Mouse (Mus musculus): ENCODE measurements at regions not wholly inside any gene's neighbourhood (a gene's known extent, or its start where the extent isn't known, plus 50 kb on each side); places are given as distances from the start of the nearest gene placed in this dataset.

GRCm38 (mm10) chr2:75425384-75425783 lies 233.7 kb upstream of the Hnrnpa3 start:
- Histone ChIP-seq H3K27ac (replicated peaks) (no peak overlapping the region; the same call in 1 of the 2 replicates), H3K4me3 (no peak overlapping the region), H3K9me3 (replicated peaks) (no peaks in the 10 kb centered on the region), H3K27me3 (ENCODE audit: low read depth, poor library complexity, severe bottlenecking) (no peaks in the 10 kb centered on the region), H3K36me3 (no peaks in the 10 kb centered on the region), H3K4me1 (peaks cover 33% of the 10 kb centered on the region)
- 60% methylated on average over 7 of the region's 7 CpGs for WGBS
- no peak for DNase-seq (ENCODE audit: low spot score)

DNA sequence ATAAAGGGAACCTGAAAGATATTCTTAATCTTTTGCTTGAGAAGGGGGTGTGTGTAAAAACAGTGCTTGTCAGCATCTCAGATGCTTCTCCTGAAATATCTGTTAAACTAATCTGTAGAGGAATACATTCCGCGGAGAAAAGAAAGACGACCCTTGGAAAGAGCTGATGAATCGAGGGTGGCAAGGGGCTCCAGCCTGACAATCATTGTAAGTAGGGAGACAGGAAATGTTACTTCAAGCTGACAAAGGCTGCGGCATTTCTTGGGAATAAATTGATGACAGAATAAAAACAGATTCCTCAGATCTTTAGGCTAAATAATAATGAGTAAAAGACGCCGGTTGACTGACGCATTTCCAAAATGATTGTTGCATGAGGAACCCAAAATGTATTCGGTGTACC lies 233.3 kb upstream of the Hnrnpa3 start:
- Histone ChIP-seq H3K9me3 (replicated peaks) (no peaks in the 10 kb centered on the region), H3K4me1 (peaks cover 31% of the 10 kb centered on the region), H3K36me3 (no peaks in the 10 kb centered on the region), H3K27me3 (ENCODE audit: low read depth, poor library complexity, severe bottlenecking) (no peaks in the 10 kb centered on the region), H3K4me3 (no peak overlapping the region), H3K27ac (replicated peaks) (no peak overlapping the region; the same call in 1 of the 2 replicates)
- 77% methylated on average over 9 of the region's 9 CpGs for WGBS
- no peak for DNase-seq (ENCODE audit: low spot score)

- no peaks in the 10 kb centered on the region for H3K9me3 ChIP-seq (replicated peaks)
- H3K4me3 ChIP-seq, result no peak overlapping the region
- WGBS, result 95% methylated on average over 4 of the region's 4 CpGs
- no peak overlapping the region for H3K27ac ChIP-seq (replicated peaks)
- no peak for DNase-seq (ENCODE audit: low spot score)
- H3K27me3 ChIP-seq (ENCODE audit: low read depth, poor library complexity, severe bottlenecking), result no peaks in the 10 kb centered on the region
- H3K36me3 ChIP-seq, result no peaks in the 10 kb centered on the region
- peaks cover 28% of the 10 kb centered on the region for H3K4me1 ChIP-seq
Observed at GRCm38 (mm10) chr2:75427936-75428458, 231.1 kb upstream of the Hnrnpa3 start.

GRCm38 (mm10) chr2:75430161-75430940 lies 228.7 kb upstream of the Hnrnpa3 start:
- 88% methylated on average over 4 of the region's 4 CpGs for WGBS
- no peak for DNase-seq (ENCODE audit: low spot score)
- Histone ChIP-seq H3K36me3 (no peaks in the 10 kb centered on the region), H3K9me3 (replicated peaks) (no peaks in the 10 kb centered on the region), H3K4me3 (no peak overlapping the region), H3K4me1 (peaks cover 6% of the 10 kb centered on the region), H3K27ac (replicated peaks) (no peak overlapping the region), H3K27me3 (ENCODE audit: low read depth, poor library complexity, severe bottlenecking) (no peaks in the 10 kb centered on the region)

GRCm38 (mm10) chr2:75431981-75432380 lies 227.1 kb upstream of the Hnrnpa3 start:
- WGBS, result 87% methylated on average over 6 of the region's 6 CpGs
- no peak overlapping the region for H3K27ac ChIP-seq (replicated peaks)
- no peaks in the 10 kb centered on the region for H3K27me3 ChIP-seq (ENCODE audit: low read depth, poor library complexity, severe bottlenecking)
- no peaks in the 10 kb centered on the region for H3K36me3 ChIP-seq
- H3K4me1 ChIP-seq, result no peaks in the 10 kb centered on the region
- H3K9me3 ChIP-seq (replicated peaks), result no peaks in the 10 kb centered on the region
- no peak for DNase-seq (ENCODE audit: low spot score)
- no peak overlapping the region for H3K4me3 ChIP-seq

DNA sequence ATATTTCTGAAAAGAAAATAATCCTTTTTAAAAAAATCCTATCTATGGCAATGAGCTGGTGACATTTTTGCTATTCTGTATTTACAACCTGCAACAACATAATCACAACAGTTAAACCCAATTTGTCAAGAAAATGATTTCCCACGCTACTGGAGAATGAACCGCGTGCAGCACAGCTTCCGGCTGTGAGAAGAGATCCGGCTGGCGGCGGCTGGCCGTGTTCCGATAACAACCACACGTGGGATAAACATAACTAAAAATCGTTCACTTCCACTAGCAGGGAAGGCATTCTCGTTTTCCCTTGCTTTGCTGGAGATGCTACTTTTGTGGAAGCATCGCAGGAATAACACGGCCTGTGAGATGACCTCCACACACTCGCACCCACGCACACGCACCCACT lies 224.5 kb upstream of the Hnrnpa3 start:
- no peaks in the 10 kb centered on the region for H3K36me3 ChIP-seq
- WGBS, result 92% methylated on average over 17 of the region's 17 CpGs
- H3K27me3 ChIP-seq (ENCODE audit: low read depth, poor library complexity, severe bottlenecking), result no peaks in the 10 kb centered on the region
- no peaks in the 10 kb centered on the region for H3K9me3 ChIP-seq (replicated peaks)
- H3K27ac ChIP-seq (replicated peaks), result no peak overlapping the region
- H3K4me3 ChIP-seq, result no peak overlapping the region
- DNase-seq (ENCODE audit: low spot score), result no peak
- no peaks in the 10 kb centered on the region for H3K4me1 ChIP-seq

DNA sequence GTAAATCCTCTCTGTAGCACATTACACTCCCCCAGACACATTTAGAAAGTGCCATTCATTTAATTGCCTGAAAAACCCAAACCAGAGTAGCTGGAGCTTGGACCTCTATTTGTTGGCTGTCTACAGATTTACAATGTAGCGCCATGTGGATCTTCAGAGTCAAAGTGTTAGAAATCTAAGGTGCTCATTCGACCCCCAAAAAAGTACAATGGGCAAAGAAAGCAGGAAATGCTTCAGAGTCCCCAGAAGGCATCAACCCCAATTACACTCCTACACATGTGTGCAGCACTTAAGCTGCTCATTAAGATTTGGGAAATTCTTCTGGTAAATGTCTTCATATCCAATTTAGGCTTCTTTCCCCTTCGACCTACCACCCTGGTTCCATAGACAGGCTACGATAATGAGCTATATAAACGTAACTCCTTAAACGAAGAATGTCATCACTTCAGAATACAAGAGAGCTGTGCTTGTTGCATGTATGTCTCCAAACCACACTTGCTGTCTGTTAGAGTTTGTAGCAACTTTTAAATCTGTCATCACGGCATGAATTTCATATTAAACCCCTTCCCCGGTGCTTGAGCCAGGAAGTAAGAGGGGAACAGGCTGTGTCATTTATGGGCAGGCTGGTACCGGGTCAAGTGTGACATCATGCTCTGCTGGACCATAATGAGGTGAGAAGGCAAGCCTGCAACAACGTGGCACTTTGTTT lies 219.4 kb upstream of the Hnrnpa3 start:
- no peaks in the 10 kb centered on the region for H3K4me1 ChIP-seq
- H3K36me3 ChIP-seq, result no peaks in the 10 kb centered on the region
- WGBS, result 89% methylated on average over 10 of the region's 10 CpGs
- no peaks in the 10 kb centered on the region for H3K9me3 ChIP-seq (replicated peaks)
- H3K4me3 ChIP-seq, result no peak overlapping the region
- H3K27ac ChIP-seq (replicated peaks), result no peak overlapping the region
- no peaks in the 10 kb centered on the region for H3K27me3 ChIP-seq (ENCODE audit: low read depth, poor library complexity, severe bottlenecking)
- no peak for DNase-seq (ENCODE audit: low spot score)

DNA sequence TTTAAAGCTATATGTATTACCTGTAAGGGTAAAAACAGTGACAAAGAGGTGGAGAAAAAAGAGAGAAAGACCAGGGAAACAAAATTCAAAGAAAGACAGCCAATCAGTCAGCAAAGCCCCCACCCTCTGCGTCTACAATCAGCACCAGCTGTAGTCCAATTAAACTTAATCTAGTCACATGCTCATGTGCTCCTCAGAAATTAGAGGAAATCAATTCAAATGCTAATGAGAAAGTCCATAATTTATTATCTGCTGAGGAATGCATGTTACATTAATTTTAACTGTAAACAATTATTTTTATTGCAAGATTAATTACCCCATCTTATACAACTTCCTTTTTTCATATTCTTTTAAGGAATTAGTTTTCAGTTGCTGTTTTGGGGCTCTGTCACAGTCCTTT lies 216.4 kb upstream of the Hnrnpa3 start:
- no peak for DNase-seq (ENCODE audit: low spot score)
- no peaks in the 10 kb centered on the region for H3K36me3 ChIP-seq
- no peaks in the 10 kb centered on the region for H3K9me3 ChIP-seq (replicated peaks)
- H3K27ac ChIP-seq (replicated peaks), result no peak overlapping the region
- no peaks in the 10 kb centered on the region for H3K27me3 ChIP-seq (ENCODE audit: low read depth, poor library complexity, severe bottlenecking)
- no peak overlapping the region for H3K4me3 ChIP-seq
- H3K4me1 ChIP-seq, result no peaks in the 10 kb centered on the region
- 94% methylated on average over 1 of the region's 1 CpGs for WGBS

- Histone ChIP-seq H3K4me3 (no peak overlapping the region), H3K36me3 (no peaks in the 10 kb centered on the region)
- DNase-seq (ENCODE audit: low spot score), result no peak
Observed at GRCm38 (mm10) chr2:75445189-75445588, 213.9 kb upstream of the Hnrnpa3 start.

GRCm38 (mm10) chr2:75446996-75447715 lies 211.9 kb upstream of the Hnrnpa3 start:
- Histone ChIP-seq H3K4me3 (no peak overlapping the region), H3K27ac (replicated peaks) (no peak overlapping the region), H3K36me3 (no peaks in the 10 kb centered on the region), H3K9me3 (replicated peaks) (no peaks in the 10 kb centered on the region), H3K4me1 (no peaks in the 10 kb centered on the region), H3K27me3 (ENCODE audit: low read depth, poor library complexity, severe bottlenecking) (no peaks in the 10 kb centered on the region)
- WGBS, result 81% methylated on average over 7 of the region's 7 CpGs
- DNase-seq (ENCODE audit: low spot score), result no peak

More at GRCm38 (mm10) chr2:75445189-75445588, 213.9 kb upstream of the Hnrnpa3 start:
- no peaks in the 10 kb centered on the region for H3K9me3 ChIP-seq (replicated peaks)
- no peaks in the 10 kb centered on the region for H3K27me3 ChIP-seq (ENCODE audit: low read depth, poor library complexity, severe bottlenecking)
- no peaks in the 10 kb centered on the region for H3K4me1 ChIP-seq
- H3K27ac ChIP-seq (replicated peaks), result no peak overlapping the region

DNA sequence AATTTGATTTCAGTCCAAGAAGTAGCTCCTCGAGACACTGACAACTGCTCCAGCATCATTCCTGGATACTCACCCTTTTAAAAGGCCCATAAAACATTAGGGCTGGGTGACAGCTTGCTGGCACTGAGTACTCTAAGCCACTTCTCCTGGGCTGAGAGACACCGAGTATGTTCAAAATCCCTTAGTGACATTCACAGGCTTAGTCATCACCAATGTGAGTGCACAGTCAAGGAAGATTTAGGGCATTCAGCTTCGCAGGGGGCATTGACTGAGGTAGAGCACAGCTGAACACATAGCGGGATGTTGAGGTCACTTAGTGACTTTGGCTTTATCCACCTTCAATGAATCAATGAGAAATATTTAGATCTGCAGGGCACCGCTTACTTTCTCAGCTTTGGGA lies 210.8 kb upstream of the Hnrnpa3 start:
- H3K4me3 ChIP-seq, result no peak overlapping the region
- H3K36me3 ChIP-seq, result no peaks in the 10 kb centered on the region
- H3K9me3 ChIP-seq (replicated peaks), result no peaks in the 10 kb centered on the region
- no peak for DNase-seq (ENCODE audit: low spot score)
- no peaks in the 10 kb centered on the region for H3K4me1 ChIP-seq
- H3K27me3 ChIP-seq (ENCODE audit: low read depth, poor library complexity, severe bottlenecking), result no peaks in the 10 kb centered on the region
- 86% methylated on average over 5 of the region's 5 CpGs for WGBS
- H3K27ac ChIP-seq (replicated peaks), result no peak overlapping the region

DNA sequence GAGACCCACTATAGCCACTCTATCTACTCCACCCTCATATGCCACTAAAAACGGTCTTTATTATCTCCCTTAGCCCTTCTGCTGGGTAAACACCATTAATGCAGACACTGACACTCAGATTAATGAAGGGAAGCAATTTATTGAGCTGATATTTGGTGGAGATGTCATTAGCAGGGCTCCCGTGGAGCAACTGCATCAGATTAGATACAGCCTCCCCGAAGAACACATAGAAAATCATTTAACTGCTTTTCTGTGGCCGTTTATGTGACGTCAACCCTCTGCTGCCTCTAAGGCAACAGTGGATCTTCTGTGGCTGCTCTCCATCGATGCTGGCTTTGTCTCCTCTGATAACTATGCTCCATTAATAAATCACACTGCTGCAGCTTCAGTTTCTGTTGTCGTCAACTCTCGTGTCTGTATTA lies 207.2 kb upstream of the Hnrnpa3 start:
- Histone ChIP-seq H3K4me3 (no peak overlapping the region), H3K36me3 (no peaks in the 10 kb centered on the region), H3K9me3 (replicated peaks) (no peaks in the 10 kb centered on the region), H3K27me3 (ENCODE audit: low read depth, poor library complexity, severe bottlenecking) (no peaks in the 10 kb centered on the region), H3K4me1 (no peaks in the 10 kb centered on the region), H3K27ac (replicated peaks) (no peak overlapping the region)
- 91% methylated on average over 8 of the region's 8 CpGs for WGBS
- no peak for DNase-seq (ENCODE audit: low spot score)
